Mouse (Mus musculus) embryonic facial prominence, embryonic 10.5 days (tissue): ENCODE data around the gene Tmem135. TPM values are rescaled to one million over a fixed set of nuclear protein-coding genes. Genes with fewer than 3 reads are reported as not detected.
"Not testable (repeated sequence)": the region's sequence is repeated elsewhere in the genome, so short reads cannot be mapped to it uniquely, and the experiment has no call there.

Source experiments
- DNase-seq: peaks from one replicate; pipeline ENCODE4 v3.0.0-alpha.2; 2017; ENCODE audit warnings: low spot score
- H3K27ac ChIP-seq: fragments of 300-500 bp; sonication (generic); replicated peaks from 2 replicates; pipeline ENCODE4 v1.5.1; 2016; ENCODE audit warnings: mild to moderate bottlenecking
- H3K27me3 ChIP-seq: fragments of 300-500 bp; sonication (generic); replicated peaks from 2 replicates; pipeline ENCODE4 v1.6.1; 2016; ENCODE audit warnings: low read depth, mild to moderate bottlenecking; ENCODE audit not compliant: poor library complexity, severe bottlenecking
- H3K36me3 ChIP-seq: fragments of 300-500 bp; sonication (generic); replicated peaks from 2 replicates; pipeline ENCODE4 v1.6.1; 2016; ENCODE audit warnings: mild to moderate bottlenecking, moderate library complexity
- H3K4me1 ChIP-seq: fragments of 300-500 bp; sonication (generic); 2 replicates; pipeline ENCODE4 v1.6.1; 2016
- H3K4me3 ChIP-seq: fragments of 300-500 bp; sonication (generic); 2 replicates; pipeline ENCODE4 v1.5.1; 2016; ENCODE audit warnings: mild to moderate bottlenecking, moderate library complexity
- H3K9me3 ChIP-seq: fragments of 300-500 bp; sonication (generic); 2 replicates; pipeline ENCODE4 v1.6.1; 2016; ENCODE audit warnings: mild to moderate bottlenecking
- WGBS: fragments of 180-500 bp; shearing (Covaris S2); methylation state at CpG from one replicate; pipeline ENCODE4 v1.1.7; 2016; 5-methylcytosine and 5-hydroxymethylcytosine counted together
- polyA plus RNA-seq: library from polyadenylated mRNA; unstranded; fragments of >200 nt; fragmentation: Nextera tagmentation; extraction: Ambion mirVana; gene quantifications from 2 replicates; pipeline ENCODE4 v1.2.1, GENCODE M21; 2016

The Tmem135 gene
- polyA plus RNA-seq, 1 experiment from 2014 or later, result 18.0 TPM

- 85% methylated on average over 1 of the region's 1 CpGs for WGBS
- DNase-seq, result no peak
These were observed 105.0 kb downstream of the Tmem135 start for GRCm38 (mm10) chr7:89298911-89299458.

GRCm38 (mm10) chr7:89296941-89297340, 107.1 kb downstream of the Tmem135 start:
- WGBS, result 88% methylated on average over 1 of the region's 1 CpGs
- Histone ChIP-seq H3K27me3 (no peaks in the 10 kb centered on the region), H3K4me3 (no peak overlapping the region), H3K27ac (no peak overlapping the region), H3K4me1 (no peaks in the 10 kb centered on the region), H3K9me3 (no peaks in the 10 kb centered on the region), H3K36me3 (peaks cover 10% of the 10 kb centered on the region)
- DNase-seq, result no peak

More at GRCm38 (mm10) chr7:89298911-89299458, 105.0 kb downstream of the Tmem135 start:
- Histone ChIP-seq H3K4me3 (no peak overlapping the region), H3K9me3 (no peaks in the 10 kb centered on the region), H3K4me1 (no peaks in the 10 kb centered on the region), H3K27ac (no peak overlapping the region), H3K27me3 (no peaks in the 10 kb centered on the region), H3K36me3 (peaks cover 14% of the 10 kb centered on the region)

GRCm38 (mm10) chr7:89282664-89283063, 121.4 kb downstream of the Tmem135 start:
- Histone ChIP-seq H3K36me3 (peaks cover 7% of the 10 kb centered on the region), H3K4me1 (no peaks in the 10 kb centered on the region), H3K4me3 (no peak overlapping the region), H3K9me3 (no peaks in the 10 kb centered on the region; the same call in 1 of the 2 replicates), H3K27me3 (no peaks in the 10 kb centered on the region), H3K27ac (no peak overlapping the region)
- 91% methylated on average over 7 of the region's 7 CpGs for WGBS
- no peak for DNase-seq

- not testable (repeated sequence) for DNase-seq
These were observed 133.6 kb downstream of the Tmem135 start for GRCm38 (mm10) chr7:89270438-89270837.

GRCm38 (mm10) chr7:89269826-89270225, 134.2 kb downstream of the Tmem135 start:
- WGBS, result 91% methylated on average over 6 of the region's 6 CpGs
- H3K27ac ChIP-seq, result no peak overlapping the region
- H3K36me3 ChIP-seq, result peaks cover 20% of the 10 kb centered on the region
- no peaks in the 10 kb centered on the region for H3K27me3 ChIP-seq
- H3K4me1 ChIP-seq, result peaks cover 8% of the 10 kb centered on the region; the same call in 1 of the 2 replicates
- no peak overlapping the region for H3K4me3 ChIP-seq
- H3K9me3 ChIP-seq, result peaks cover 5% of the 10 kb centered on the region; the same call in 1 of the 2 replicates
- DNase-seq, result no peak

More at GRCm38 (mm10) chr7:89270438-89270837, 133.6 kb downstream of the Tmem135 start:
- not testable (repeated sequence) for H3K4me3 ChIP-seq, H3K27ac ChIP-seq, H3K9me3 ChIP-seq, H3K4me1 ChIP-seq, H3K27me3 ChIP-seq
- H3K36me3 ChIP-seq, result peaks cover 20% of the 10 kb centered on the region

GRCm38 (mm10) chr7:89267542-89267941, 136.5 kb downstream of the Tmem135 start:
- H3K27me3 ChIP-seq, result no peaks in the 10 kb centered on the region
- no peak for DNase-seq
- no peak overlapping the region for H3K27ac ChIP-seq
- H3K4me3 ChIP-seq, result no peak overlapping the region
- H3K4me1 ChIP-seq, result peaks cover 8% of the 10 kb centered on the region; the same call in 1 of the 2 replicates
- 85% methylated on average over 1 of the region's 1 CpGs for WGBS
- H3K36me3 ChIP-seq, result peaks cover 12% of the 10 kb centered on the region
- peaks cover 1% of the 10 kb centered on the region; the same call in 1 of the 2 replicates for H3K9me3 ChIP-seq

GRCm38 (mm10) chr7:89266017-89266760, 137.8 kb downstream of the Tmem135 start:
- WGBS, result 80% methylated on average over 7 of the region's 7 CpGs
- Histone ChIP-seq H3K27ac (no peak overlapping the region), H3K9me3 (no peaks in the 10 kb centered on the region)

GRCm38 (mm10) chr7:89260966-89261365, 143.1 kb downstream of the Tmem135 start:
- no peaks in the 10 kb centered on the region for H3K9me3 ChIP-seq
- H3K36me3 ChIP-seq, result no peaks in the 10 kb centered on the region
- H3K27ac ChIP-seq, result no peak overlapping the region
- H3K4me3 ChIP-seq, result no peak overlapping the region
- H3K27me3 ChIP-seq, result no peaks in the 10 kb centered on the region
- no peak for DNase-seq
- H3K4me1 ChIP-seq, result peaks cover 15% of the 10 kb centered on the region

More at GRCm38 (mm10) chr7:89266017-89266760, 137.8 kb downstream of the Tmem135 start:
- H3K4me1 ChIP-seq, result peaks cover 8% of the 10 kb centered on the region; the same call in 1 of the 2 replicates
- no peaks in the 10 kb centered on the region for H3K27me3 ChIP-seq
- no peak for DNase-seq
- no peak overlapping the region for H3K4me3 ChIP-seq
- H3K36me3 ChIP-seq, result peaks cover 5% of the 10 kb centered on the region

GRCm38 (mm10) chr7:89258832-89259231, 145.2 kb downstream of the Tmem135 start:
- Histone ChIP-seq H3K36me3 (no peaks in the 10 kb centered on the region), H3K27me3 (no peaks in the 10 kb centered on the region), H3K27ac (no peak overlapping the region), H3K4me3 (no peak overlapping the region), H3K4me1 (peaks cover 15% of the 10 kb centered on the region), H3K9me3 (no peaks in the 10 kb centered on the region)
- no peak for DNase-seq
- WGBS, result 38% methylated on average over 2 of the region's 2 CpGs

- WGBS, result 73% methylated on average over 4 of the region's 4 CpGs
- no peak for DNase-seq
- Histone ChIP-seq H3K27ac (0 out of 2 replicates have a peak overlapping the region, but pooled peaks have one; percentile 6), H3K9me3 (no peaks in the 10 kb centered on the region), H3K4me3 (no peak overlapping the region), H3K36me3 (no peaks in the 10 kb centered on the region), H3K27me3 (no peaks in the 10 kb centered on the region), H3K4me1 (peaks cover 15% of the 10 kb centered on the region)
These were observed 146.0 kb downstream of the Tmem135 start for GRCm38 (mm10) chr7:89257871-89258502.

- 89% methylated on average over 3 of the region's 3 CpGs for WGBS
- H3K36me3 ChIP-seq, result no peaks in the 10 kb centered on the region
- H3K4me1 ChIP-seq, result peaks cover 12% of the 10 kb centered on the region
- H3K4me3 ChIP-seq, result no peak overlapping the region
- no peak overlapping the region for H3K27ac ChIP-seq
- DNase-seq, result no peak
- no peaks in the 10 kb centered on the region for H3K27me3 ChIP-seq
- H3K9me3 ChIP-seq, result no peaks in the 10 kb centered on the region
These were observed 150.2 kb downstream of the Tmem135 start for GRCm38 (mm10) chr7:89253772-89254171.

GRCm38 (mm10) chr7:89253317-89253716, 150.7 kb downstream of the Tmem135 start:
- Histone ChIP-seq H3K4me1 (peaks cover 13% of the 10 kb centered on the region), H3K4me3 (no peak overlapping the region), H3K27ac (no peak overlapping the region), H3K9me3 (no peaks in the 10 kb centered on the region), H3K36me3 (no peaks in the 10 kb centered on the region), H3K27me3 (no peaks in the 10 kb centered on the region)
- no peak for DNase-seq
- 85% methylated on average over 2 of the region's 2 CpGs for WGBS
